Mouse (Mus musculus) intestine, postnatal 0 days (tissue): ENCODE data around the gene Vmn1r127. TPM values are rescaled to one million over a fixed set of nuclear protein-coding genes. Genes with fewer than 3 reads are reported as not detected.
"Not testable (repeated sequence)": the region's sequence is repeated elsewhere in the genome, so short reads cannot be mapped to it uniquely, and the experiment has no call there.

Source experiments
- ATAC-seq: fragments of 200-750 bp; cut with Nextera tagmentation; 2 replicates; pipeline ENCODE4 v1.8.0; 2017; ENCODE audit warnings: mild to moderate bottlenecking, moderate TSS enrichment, moderate library complexity
- H3K27ac ChIP-seq: fragments of 300-500 bp; sonication (generic); 2 replicates; pipeline ENCODE4 v1.5.1; 2014; ENCODE audit warnings: mild to moderate bottlenecking, low read depth, low read length, moderate library complexity
- H3K27me3 ChIP-seq: fragments of 300-500 bp; sonication (generic); replicated peaks from 2 replicates; pipeline ENCODE4 v1.6.1; 2014; ENCODE audit warnings: low read length, mixed read lengths; ENCODE audit not compliant: control insufficient read depth, insufficient read depth
- H3K36me3 ChIP-seq: fragments of 300-500 bp; sonication (generic); 2 replicates; pipeline ENCODE4 v1.6.1; 2014; ENCODE audit warnings: mild to moderate bottlenecking, moderate library complexity; ENCODE audit not compliant: control insufficient read depth, insufficient read depth
- H3K4me1 ChIP-seq: fragments of 300-500 bp; sonication (generic); replicated peaks from 2 replicates; pipeline ENCODE4 v1.6.1; 2014; ENCODE audit warnings: antibody characterized with exemption, low read length, mixed read lengths; ENCODE audit not compliant: control insufficient read depth, insufficient read depth
- H3K4me2 ChIP-seq: fragments of 300-500 bp; sonication (generic); replicated peaks from 2 replicates; pipeline ENCODE4 v1.6.1; 2014; ENCODE audit warnings: low read depth, mild to moderate bottlenecking, moderate library complexity
- H3K4me3 ChIP-seq: fragments of 300-500 bp; sonication (generic); 2 replicates; pipeline ENCODE4 v1.5.1; 2014; ENCODE audit warnings: low read depth, low read length
- H3K9ac ChIP-seq: fragments of 300-500 bp; sonication (generic); 2 replicates; pipeline ENCODE4 v1.6.1; 2014; ENCODE audit warnings: mild to moderate bottlenecking, low read depth, low read length
- H3K9me3 ChIP-seq: fragments of 300-500 bp; sonication (generic); 2 replicates; pipeline ENCODE4 v1.6.1; 2016; ENCODE audit warnings: mixed run types; ENCODE audit not compliant: control insufficient read depth
- WGBS: fragments of 180-500 bp; shearing (Covaris S2); extraction: QIAGEN DNeasy Blood & Tissue Kit; methylation state at CpG from one replicate; pipeline ENCODE4 v1.1.7; 2014; 5-methylcytosine and 5-hydroxymethylcytosine counted together
- polyA plus RNA-seq: library from polyadenylated mRNA; unstranded; fragments of >200 nt; fragmentation: Nextera tagmentation; extraction: Ambion mirVana; gene quantifications from 2 replicates; pipeline ENCODE4 v1.2.1, GENCODE M21; 2015

Vmn1r127 gene
- not detected in 2 replicates for polyA plus RNA-seq

- not testable (repeated sequence) for H3K4me3 ChIP-seq, H3K4me2 ChIP-seq, H3K27me3 ChIP-seq, H3K4me1 ChIP-seq, H3K27ac ChIP-seq, H3K9ac ChIP-seq, H3K9me3 ChIP-seq, ATAC-seq, H3K36me3 ChIP-seq
- no CpG with 5 or more reads among the region's 3 CpGs for WGBS
Measured at GRCm38 (mm10) chr7:21319761-21320160, at the start of gene Vmn1r127. Gene Vmn1r127 (minus strand): TSS chr7:21319861.

- no CpG with 5 or more reads among the region's 1 CpGs for WGBS
- ATAC-seq, H3K27me3 ChIP-seq: not testable (repeated sequence)
Measured at GRCm38 (mm10) chr7:21361191-21361590, 41.5 kb upstream of the Vmn1r127 start, which contains the start of gene Vmn1r129. Gene Vmn1r129 (minus strand): TSS chr7:21361291.

GRCm38 (mm10) chr7:21349073-21349472 lies 29.4 kb upstream of the Vmn1r127 start, which contains the start of gene Vmn1r128:
Gene Vmn1r128 (plus strand): TSS chr7:21349373.
- H3K4me3 ChIP-seq, H3K36me3 ChIP-seq, H3K9me3 ChIP-seq, H3K4me1 ChIP-seq, H3K9ac ChIP-seq, ATAC-seq, H3K4me2 ChIP-seq, H3K27me3 ChIP-seq, H3K27ac ChIP-seq: not testable (repeated sequence)
- WGBS = 72% methylated on average over 1 of the region's 1 CpGs

More at GRCm38 (mm10) chr7:21361191-21361590, 41.5 kb upstream of the Vmn1r127 start, which contains the start of gene Vmn1r129:
- H3K4me1 ChIP-seq, H3K4me3 ChIP-seq, H3K9ac ChIP-seq, H3K36me3 ChIP-seq, H3K9me3 ChIP-seq, H3K4me2 ChIP-seq, H3K27ac ChIP-seq: not testable (repeated sequence)

- no CpG with 5 or more reads among the region's 5 CpGs for WGBS
- H3K9me3 ChIP-seq, H3K4me1 ChIP-seq, H3K4me2 ChIP-seq, ATAC-seq, H3K27ac ChIP-seq, H3K27me3 ChIP-seq, H3K4me3 ChIP-seq, H3K36me3 ChIP-seq, H3K9ac ChIP-seq: not testable (repeated sequence)
Measured at GRCm38 (mm10) chr7:21301367-21301766, 18.3 kb downstream of the Vmn1r127 start, which contains the start of gene Vmn1r126. Gene Vmn1r126 (minus strand): TSS chr7:21301467.

- H3K9me3 ChIP-seq, H3K27ac ChIP-seq, H3K36me3 ChIP-seq, ATAC-seq, H3K4me3 ChIP-seq, H3K4me2 ChIP-seq, H3K27me3 ChIP-seq, H3K4me1 ChIP-seq, H3K9ac ChIP-seq: not testable (repeated sequence)
- WGBS = 67% methylated on average over 3 of the region's 3 CpGs
Measured at GRCm38 (mm10) chr7:21271879-21272278, 47.8 kb downstream of the Vmn1r127 start, which contains the start of gene Vmn1r125. Gene Vmn1r125 (plus strand): TSS chr7:21272179.

Other genes with a start within 250 kb of the Vmn1r127 start
- not detected in 2 replicates for gene Vmn1r121, start 221.3 kb downstream of the Vmn1r127 start, polyA plus RNA-seq
- not detected in 2 replicates for gene Vmn1r122, start 185.7 kb downstream of the Vmn1r127 start, polyA plus RNA-seq
- not detected in 2 replicates for gene Vmn1r123, start 157.7 kb downstream of the Vmn1r127 start, polyA plus RNA-seq
- gene Gm5157, start 129.4 kb downstream of the Vmn1r127 start, polyA plus RNA-seq = not detected in 2 replicates
- gene Vmn1r124, start 59.2 kb downstream of the Vmn1r127 start, polyA plus RNA-seq = not detected in 2 replicates
- gene Vmn1r125, start 47.7 kb downstream of the Vmn1r127 start, polyA plus RNA-seq = not detected in 2 replicates
- gene Vmn1r126, start 18.4 kb downstream of the Vmn1r127 start, polyA plus RNA-seq = not detected in 2 replicates
- gene Vmn1r128, start 29.5 kb upstream of the Vmn1r127 start, polyA plus RNA-seq = not detected in 2 replicates
- gene Vmn1r129, start 41.4 kb upstream of the Vmn1r127 start, polyA plus RNA-seq = not detected in 2 replicates
- gene Gm6882, start 112.9 kb upstream of the Vmn1r127 start, polyA plus RNA-seq = not detected in 2 replicates
- gene Vmn1r130, start 191.9 kb upstream of the Vmn1r127 start, polyA plus RNA-seq = not detected in 2 replicates
- gene Vmn1r131, start 226.2 kb upstream of the Vmn1r127 start, polyA plus RNA-seq = not detected in 2 replicates